Mouse (Mus musculus): ENCODE measurements around the gene Psma6.

DNA sequence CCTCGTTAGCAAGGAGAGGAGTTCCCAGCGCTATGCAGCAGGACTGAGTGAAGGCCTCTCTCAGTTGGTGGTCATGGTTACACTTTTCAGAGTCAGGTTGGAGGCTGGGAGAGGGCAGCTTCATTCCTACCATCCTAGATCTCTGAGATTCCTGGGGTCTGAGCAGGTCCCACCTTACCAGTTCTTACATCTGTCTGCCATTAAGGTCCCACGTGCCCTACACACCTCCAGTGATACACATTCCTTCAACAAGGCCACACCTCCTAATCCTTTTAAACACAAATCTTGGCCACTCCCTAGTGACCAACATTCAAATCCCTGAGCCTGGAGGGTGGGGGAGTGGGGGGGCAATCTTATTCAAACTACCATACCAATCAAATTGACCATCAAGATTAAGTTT lies 72.1 kb downstream of the Psma6 start:
- TF ChIP-seq CTCF (IDR thresholded peaks at IDR 0.05; ENCODE audit: borderline replicate concordance, extremely low read depth, insufficient read depth, insufficient read length) = no peak
- TF ChIP-seq POLR2A (IDR thresholded peaks at IDR 0.05; ENCODE audit: borderline replicate concordance, extremely low read depth, insufficient read depth, insufficient read length, poor library complexity, severe bottlenecking) = no peak

All from brain, embryonic 14.5 days (tissue).